Mouse (Mus musculus) hindbrain, embryonic 16.5 days (tissue): ENCODE measurements around the gene Bbs4. TPM values are rescaled to one million over a fixed set of nuclear protein-coding genes. Genes with fewer than 3 reads are reported as not detected.
"Not testable (repeated sequence)": the region's sequence is repeated elsewhere in the genome, so short reads cannot be mapped to it uniquely, and the experiment has no call there.

ENCODE experiments used
- ATAC-seq: fragments of 200-750 bp; cut with Nextera tagmentation; 2 replicates; pipeline ENCODE4 v1.8.0; 2017; ENCODE audit warnings: moderate TSS enrichment, moderate library complexity
- H3K27ac ChIP-seq: fragments of 300-500 bp; sonication (generic); 2 replicates; pipeline ENCODE4 v1.5.1; 2014; ENCODE audit warnings: low read depth, mild to moderate bottlenecking, control low read depth, low read length, moderate library complexity
- H3K27me3 ChIP-seq: fragments of 300-500 bp; sonication (generic); replicated peaks from 2 replicates; pipeline ENCODE4 v1.6.1; 2014; ENCODE audit warnings: low read length; ENCODE audit not compliant: control insufficient read depth, insufficient read depth
- H3K36me3 ChIP-seq: fragments of 300-500 bp; sonication (generic); 2 replicates; pipeline ENCODE4 v1.6.1; 2014; ENCODE audit warnings: mild to moderate bottlenecking, low read length, moderate library complexity, mixed read lengths; ENCODE audit not compliant: control insufficient read depth, insufficient read depth
- H3K4me1 ChIP-seq: fragments of 300-500 bp; sonication (generic); 2 replicates; pipeline ENCODE4 v1.6.1; 2014; ENCODE audit warnings: low read depth, low read length; ENCODE audit not compliant: control insufficient read depth, insufficient read depth
- H3K4me2 ChIP-seq: fragments of 300-500 bp; sonication (generic); 2 replicates; pipeline ENCODE4 v1.6.1; 2014; ENCODE audit warnings: mild to moderate bottlenecking, low read length, control low read depth, moderate library complexity
- H3K4me3 ChIP-seq: fragments of 300-500 bp; sonication (generic); 2 replicates; pipeline ENCODE4 v1.5.1; 2014; ENCODE audit warnings: mild to moderate bottlenecking, low read length, control low read depth, moderate library complexity
- H3K9ac ChIP-seq: fragments of 300-500 bp; sonication (generic); 2 replicates; pipeline ENCODE4 v1.6.1; 2014; ENCODE audit warnings: low read depth, mild to moderate bottlenecking, control low read depth, low read length, moderate library complexity
- H3K9me3 ChIP-seq: fragments of 300-500 bp; sonication (generic); 2 replicates; pipeline ENCODE4 v1.6.1; 2014; ENCODE audit warnings: mild to moderate bottlenecking, low read length, moderate library complexity; ENCODE audit not compliant: control insufficient read depth
- WGBS: fragments of 180-500 bp; shearing (Covaris S2); extraction: QIAGEN DNeasy Blood & Tissue Kit; methylation state at CpG from one replicate; pipeline ENCODE4 v1.1.7; 2014; 5-methylcytosine and 5-hydroxymethylcytosine counted together
- polyA plus RNA-seq: library from polyadenylated mRNA; unstranded; fragments of >200 nt; fragmentation: Nextera tagmentation; extraction: Ambion mirVana; gene quantifications from 2 replicates; pipeline ENCODE4 v1.2.1, GENCODE M21; 2015

Gene Bbs4
- polyA plus RNA-seq = 43.7 and 44.0 TPM in 2 replicates

DNA sequence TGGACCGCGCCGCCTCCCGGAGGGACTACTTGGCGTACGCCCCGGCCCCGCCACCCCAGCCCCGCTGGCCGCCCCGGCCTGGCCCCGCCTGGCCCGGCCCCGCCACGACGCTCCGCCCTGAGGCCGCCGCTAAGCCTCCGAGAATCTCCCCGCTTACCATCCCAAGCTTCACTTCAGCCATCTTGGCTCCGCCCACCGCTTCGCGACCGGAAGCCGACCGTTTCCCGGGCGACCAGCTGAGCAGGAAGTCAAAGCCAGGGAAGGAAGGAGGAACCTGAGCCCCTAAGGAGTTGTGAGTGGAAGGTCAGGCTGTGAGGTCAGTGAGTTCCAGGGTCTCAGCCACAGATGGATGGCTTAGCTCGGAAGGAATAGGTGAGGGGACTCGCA, at the start of gene Bbs4:
TSS of gene Bbs4 (minus strand) at position 256 of the 387 bp plus-strand sequence.
- H3K27me3 ChIP-seq = no peaks in the 10 kb centered on the region

DNA sequence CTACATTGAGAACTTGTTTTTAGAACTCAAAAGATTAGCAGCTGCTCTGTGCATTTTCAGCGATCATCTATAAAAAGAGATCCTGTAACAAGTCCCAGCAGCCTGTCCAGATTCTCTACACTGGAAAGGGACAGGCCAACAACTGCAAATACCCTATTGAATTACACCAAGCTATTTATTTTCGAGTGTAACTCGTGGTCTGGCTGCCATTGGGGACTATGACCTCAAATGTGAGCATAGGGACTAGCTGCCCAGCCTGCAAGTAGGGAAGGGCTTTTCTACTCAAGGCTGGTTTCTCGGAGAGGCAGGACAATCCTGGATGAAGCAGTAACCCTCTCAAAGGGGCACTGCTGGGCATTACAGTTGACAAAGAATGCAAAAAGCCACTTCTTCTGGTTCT, 35.8 kb upstream of the Bbs4 start:
- WGBS = 88% methylated on average over 4 of the region's 4 CpGs
- no peak overlapping the region for H3K9ac ChIP-seq
- no peak overlapping the region for H3K27ac ChIP-seq
- no peak for ATAC-seq
- no peak overlapping the region for H3K4me3 ChIP-seq
- no peaks in the 10 kb centered on the region for H3K9me3 ChIP-seq
- peaks cover 27% of the 10 kb centered on the region for H3K36me3 ChIP-seq
- no peak overlapping the region for H3K4me2 ChIP-seq
- no peaks in the 10 kb centered on the region for H3K27me3 ChIP-seq
- H3K4me1 ChIP-seq = no peaks in the 10 kb centered on the region

More for the DNA sequence above, at the start of gene Bbs4:
- ATAC-seq = peak; percentile 96
- Histone ChIP-seq H3K4me1 (peaks cover 4% of the 10 kb centered on the region; the same call in 1 of the 2 replicates), H3K9ac (peak within 1 kb of the TSS; percentile 94), H3K27ac (peak within 1 kb of the TSS; percentile 92), H3K4me2 (peak within 1 kb of the TSS; percentile 80), H3K9me3 (no peaks in the 10 kb centered on the region), H3K4me3 (peak within 1 kb of the TSS; percentile 91), H3K36me3 (no peaks in the 10 kb centered on the region)
- 0% methylated on average over 29 of the region's 32 CpGs for WGBS

DNA sequence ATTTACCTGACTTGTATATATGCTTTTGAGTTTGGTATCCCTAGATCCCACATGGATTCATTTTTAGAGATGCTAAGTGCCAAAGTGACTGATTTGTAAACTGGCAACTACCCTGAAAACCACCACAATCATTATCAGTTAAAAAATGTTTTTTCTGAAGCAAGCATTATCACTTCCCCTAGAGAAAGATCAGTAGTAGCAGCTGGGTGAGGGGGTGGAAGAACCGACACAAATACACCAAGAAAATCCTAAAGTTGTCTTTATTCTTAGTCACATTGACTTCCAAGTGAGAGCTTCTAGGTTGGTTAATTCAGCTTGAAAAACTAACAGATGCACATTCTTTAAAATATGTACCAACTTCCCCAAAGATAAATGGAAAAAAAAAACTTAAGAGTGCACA, 35.0 kb upstream of the Bbs4 start:
- Histone ChIP-seq H3K9me3 (no peaks in the 10 kb centered on the region), H3K9ac (no peak overlapping the region), H3K4me1 (no peaks in the 10 kb centered on the region), H3K4me2 (no peak overlapping the region), H3K4me3 (no peak overlapping the region), H3K36me3 (peaks cover 22% of the 10 kb centered on the region), H3K27me3 (no peaks in the 10 kb centered on the region), H3K27ac (no peak overlapping the region)
- 82% methylated on average over 1 of the region's 1 CpGs for WGBS
- no peak for ATAC-seq

DNA sequence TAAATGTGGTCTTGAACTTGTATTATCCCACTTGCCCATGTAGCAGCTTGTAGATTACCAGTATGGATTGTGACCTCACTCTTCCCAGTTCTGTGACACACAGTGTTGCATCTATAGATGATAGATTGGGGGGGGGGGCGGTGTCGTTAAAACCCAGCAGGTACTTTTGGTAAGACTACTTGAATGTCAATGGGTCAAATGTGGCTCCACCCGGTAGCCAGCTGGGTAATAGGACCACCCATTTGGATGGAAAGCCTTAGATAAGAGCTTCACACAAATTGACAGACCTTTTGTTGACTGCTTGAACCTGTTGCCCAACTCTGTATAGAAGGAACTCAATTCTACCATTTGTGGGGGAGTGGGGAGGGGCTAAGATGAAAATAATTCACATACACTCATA, 34.2 kb upstream of the Bbs4 start:
- H3K27ac ChIP-seq = no peak overlapping the region
- no peaks in the 10 kb centered on the region for H3K27me3 ChIP-seq
- H3K9me3 ChIP-seq = no peaks in the 10 kb centered on the region
- H3K4me2 ChIP-seq = no peak overlapping the region
- H3K4me1 ChIP-seq = no peaks in the 10 kb centered on the region
- no peak overlapping the region for H3K9ac ChIP-seq
- H3K4me3 ChIP-seq = no peak overlapping the region
- peaks cover 15% of the 10 kb centered on the region for H3K36me3 ChIP-seq
- WGBS = 56% methylated on average over 3 of the region's 3 CpGs
- no peak for ATAC-seq

DNA sequence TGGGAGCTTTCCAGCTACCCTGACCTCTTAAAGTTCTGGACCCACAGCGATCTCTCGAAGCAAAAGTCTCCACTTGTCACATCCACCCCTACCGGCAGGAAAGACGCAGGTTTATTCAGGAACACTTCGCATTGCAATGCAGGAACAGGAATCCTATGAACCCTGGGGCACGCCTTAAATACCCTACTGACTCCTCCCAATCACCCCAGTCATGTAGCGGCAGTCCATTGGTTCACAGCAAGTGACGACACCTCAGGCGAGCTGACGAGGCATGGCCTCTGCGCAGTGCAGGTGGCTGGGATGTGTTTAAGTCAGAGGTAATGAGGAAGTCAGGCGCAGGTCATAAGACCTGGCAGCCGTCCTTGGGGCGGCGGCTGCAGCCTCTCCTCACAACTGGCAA, 22.3 kb upstream of the Bbs4 start:
- 93% methylated on average over 15 of the region's 15 CpGs for WGBS
- no peak overlapping the region for H3K27ac ChIP-seq
- no peaks in the 10 kb centered on the region for H3K27me3 ChIP-seq
- H3K4me3 ChIP-seq = no peak overlapping the region
- H3K9me3 ChIP-seq = peaks cover 6% of the 10 kb centered on the region; the same call in 1 of the 2 replicates
- H3K4me2 ChIP-seq = no peak overlapping the region
- no peaks in the 10 kb centered on the region for H3K4me1 ChIP-seq
- no peak for ATAC-seq
- no peak overlapping the region for H3K9ac ChIP-seq
- no peaks in the 10 kb centered on the region for H3K36me3 ChIP-seq

DNA sequence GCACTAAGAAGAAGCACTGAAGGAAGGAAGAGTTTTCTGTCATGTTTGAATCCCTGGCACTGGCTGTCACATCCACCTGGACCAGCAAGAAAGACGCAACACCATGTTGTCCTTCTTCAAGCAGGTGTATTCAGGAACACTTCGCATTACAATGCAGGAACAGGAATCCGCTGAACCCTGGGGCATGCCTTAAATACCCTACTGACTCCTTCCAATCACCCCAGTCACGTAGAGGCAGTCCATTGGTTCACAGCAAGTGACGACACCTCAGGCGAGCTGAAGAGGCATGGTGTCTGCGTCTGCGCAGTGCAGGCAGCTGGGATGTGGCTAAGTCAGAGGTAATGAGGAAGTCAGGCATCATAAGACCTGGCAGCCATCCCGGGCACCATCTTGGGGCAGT, 16.3 kb upstream of the Bbs4 start:
- H3K27me3 ChIP-seq = no peaks in the 10 kb centered on the region
- no peak overlapping the region for H3K4me2 ChIP-seq
- no peak overlapping the region for H3K27ac ChIP-seq
- H3K9ac ChIP-seq = no peak overlapping the region
- peaks cover 5% of the 10 kb centered on the region; the same call in 1 of the 2 replicates for H3K9me3 ChIP-seq
- no peaks in the 10 kb centered on the region for H3K4me1 ChIP-seq
- 92% methylated on average over 9 of the region's 9 CpGs for WGBS
- H3K4me3 ChIP-seq = no peak overlapping the region
- no peak for ATAC-seq
- H3K36me3 ChIP-seq = no peaks in the 10 kb centered on the region

DNA sequence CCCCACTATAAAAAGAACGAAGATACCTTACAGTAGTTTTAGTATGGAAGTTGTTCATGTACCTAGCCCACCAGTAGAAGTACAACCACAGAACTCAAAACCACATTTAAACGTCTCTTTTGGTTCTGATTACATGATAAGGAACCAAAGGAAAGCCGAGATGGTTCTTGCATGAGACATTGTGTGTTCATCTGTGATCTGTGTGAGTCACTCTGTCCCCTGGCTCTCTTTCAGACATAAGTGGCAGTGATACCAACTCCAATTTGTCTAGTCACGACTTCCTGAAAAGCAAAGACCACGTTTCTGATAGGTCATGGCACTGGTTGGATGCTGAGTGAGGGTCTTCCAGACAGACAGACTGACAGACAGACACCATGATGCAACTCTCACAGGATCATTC, 15.9 kb upstream of the Bbs4 start:
- H3K4me3 ChIP-seq = no peak overlapping the region
- no peaks in the 10 kb centered on the region for H3K36me3 ChIP-seq
- no peak overlapping the region for H3K27ac ChIP-seq
- H3K4me1 ChIP-seq = no peaks in the 10 kb centered on the region
- H3K9me3 ChIP-seq = peaks cover 4% of the 10 kb centered on the region; the same call in 1 of the 2 replicates
- ATAC-seq = no peak
- no peak overlapping the region for H3K4me2 ChIP-seq
- H3K27me3 ChIP-seq = no peaks in the 10 kb centered on the region
- WGBS = 80% methylated on average over 5 of the region's 5 CpGs
- no peak overlapping the region for H3K9ac ChIP-seq

DNA sequence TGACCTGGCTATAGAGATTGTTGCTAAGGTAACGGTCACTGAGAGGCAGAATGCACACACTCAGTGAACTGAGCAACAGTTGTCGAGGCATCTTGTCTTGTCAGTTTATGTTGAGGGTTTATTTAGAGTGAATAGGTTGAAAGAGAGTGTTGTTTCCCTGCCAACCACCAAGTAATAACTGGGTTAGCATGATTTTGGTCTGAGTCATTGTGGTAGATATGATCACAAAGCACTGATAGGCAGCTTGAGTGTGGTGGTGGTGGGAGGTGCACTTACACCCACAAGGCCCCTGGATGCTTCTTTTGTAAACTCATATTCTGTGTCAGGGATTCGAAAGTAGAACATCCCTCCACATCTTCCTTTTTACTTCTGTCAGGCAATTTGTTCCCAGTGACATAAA, 7.2 kb upstream of the Bbs4 start:
- H3K4me1 ChIP-seq, H3K27ac ChIP-seq, H3K9me3 ChIP-seq, H3K4me2 ChIP-seq, H3K27me3 ChIP-seq, H3K4me3 ChIP-seq, H3K9ac ChIP-seq, ATAC-seq, H3K36me3 ChIP-seq: not testable (repeated sequence)
- no CpG with 5 or more reads among the region's 3 CpGs for WGBS

DNA sequence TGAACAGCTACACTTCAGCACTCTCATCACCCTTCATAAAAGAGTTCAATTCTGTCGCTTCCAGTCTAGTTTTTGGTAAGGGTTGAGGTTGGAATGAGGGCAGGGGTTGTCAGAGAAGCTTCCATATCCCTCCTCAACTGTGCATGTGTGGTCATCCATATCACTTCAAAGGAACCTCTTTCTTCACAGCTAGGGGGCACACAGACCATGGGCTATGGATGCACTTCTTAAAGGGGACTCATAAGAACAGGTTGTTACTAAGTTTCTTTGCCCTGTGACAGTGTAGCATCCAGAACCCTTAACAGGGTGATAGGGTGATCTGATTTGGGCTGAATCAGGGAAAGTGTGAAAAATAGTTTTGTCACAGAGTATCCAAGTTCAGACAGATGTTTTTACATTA, 4.7 kb upstream of the Bbs4 start:
- not testable (repeated sequence) for ATAC-seq, H3K4me3 ChIP-seq, H3K9me3 ChIP-seq, H3K27me3 ChIP-seq, H3K9ac ChIP-seq, H3K27ac ChIP-seq, H3K36me3 ChIP-seq, H3K4me1 ChIP-seq, H3K4me2 ChIP-seq
- 69% methylated on average over 1 of the region's 1 CpGs for WGBS
